Mouse (Mus musculus): ENCODE data around the gene AC134908.4. TPM values are rescaled to one million over a fixed set of nuclear protein-coding genes. Genes with fewer than 3 reads are reported as not detected.
A peak's percentile ranks its signal among the peaks of the same experiment; 100 is the strongest.

Gene AC134908.4
- polyA plus RNA-seq (2017; shearing (Covaris generic)) = not detected

DNA sequence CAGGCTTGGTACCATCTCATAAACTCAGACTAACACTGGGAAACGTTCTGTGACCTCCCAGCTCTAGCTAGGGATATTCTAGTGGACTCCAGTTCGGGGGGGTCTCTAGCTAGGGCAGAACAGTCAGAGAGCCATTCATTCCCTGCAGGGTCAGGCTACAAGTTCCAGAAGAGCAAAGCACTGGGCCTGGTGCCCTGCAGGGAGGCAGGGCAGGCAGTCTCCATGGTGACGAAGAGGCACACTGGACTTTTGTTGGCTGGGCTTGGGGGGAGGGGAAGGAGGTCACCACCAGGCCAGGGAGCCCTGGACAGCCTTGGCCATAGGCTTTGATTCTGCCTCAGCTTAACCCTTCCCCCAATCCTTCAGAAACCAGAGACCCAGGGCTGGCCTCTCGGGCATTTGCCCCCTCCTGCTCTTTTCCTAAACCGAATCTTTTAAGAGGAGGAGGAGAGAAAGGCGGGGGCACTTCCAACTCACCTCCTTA is at the start of gene AC134908.4:
Gene AC134908.4, minus strand, starts transcription at position 51 of the 484 bp plus-strand sequence.
- no peak for ATAC-seq

DNA sequence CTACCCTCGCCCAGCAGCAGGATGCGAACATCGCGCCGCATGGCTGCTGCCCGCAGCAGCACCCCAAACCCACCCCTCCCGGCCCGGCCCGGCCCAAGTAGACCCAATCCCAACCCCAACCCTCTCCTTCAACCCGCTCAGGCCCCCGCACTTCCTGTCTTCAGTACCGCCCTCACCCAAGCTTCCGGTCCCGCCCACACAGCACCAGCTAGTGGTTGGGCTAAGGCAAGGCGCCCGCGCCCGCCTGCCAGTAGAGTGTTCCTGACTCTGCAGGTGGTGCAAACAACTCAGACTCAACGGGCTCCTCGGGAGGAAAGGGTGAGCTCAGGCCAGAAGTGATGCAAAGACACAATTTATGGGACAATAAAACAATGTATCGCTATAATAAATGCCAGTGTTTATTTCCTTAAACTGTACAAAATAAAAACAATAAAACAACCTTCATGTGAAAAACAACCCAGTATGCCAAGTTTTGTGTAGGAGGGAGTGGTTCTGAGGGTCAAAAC is 49.0 kb upstream of the AC134908.4 start, which contains the start of gene Rhot2:
Gene Rhot2, minus strand, starts transcription at position 456 of the 506 bp plus-strand sequence.
- peak; percentile 100 for ATAC-seq

DNA sequence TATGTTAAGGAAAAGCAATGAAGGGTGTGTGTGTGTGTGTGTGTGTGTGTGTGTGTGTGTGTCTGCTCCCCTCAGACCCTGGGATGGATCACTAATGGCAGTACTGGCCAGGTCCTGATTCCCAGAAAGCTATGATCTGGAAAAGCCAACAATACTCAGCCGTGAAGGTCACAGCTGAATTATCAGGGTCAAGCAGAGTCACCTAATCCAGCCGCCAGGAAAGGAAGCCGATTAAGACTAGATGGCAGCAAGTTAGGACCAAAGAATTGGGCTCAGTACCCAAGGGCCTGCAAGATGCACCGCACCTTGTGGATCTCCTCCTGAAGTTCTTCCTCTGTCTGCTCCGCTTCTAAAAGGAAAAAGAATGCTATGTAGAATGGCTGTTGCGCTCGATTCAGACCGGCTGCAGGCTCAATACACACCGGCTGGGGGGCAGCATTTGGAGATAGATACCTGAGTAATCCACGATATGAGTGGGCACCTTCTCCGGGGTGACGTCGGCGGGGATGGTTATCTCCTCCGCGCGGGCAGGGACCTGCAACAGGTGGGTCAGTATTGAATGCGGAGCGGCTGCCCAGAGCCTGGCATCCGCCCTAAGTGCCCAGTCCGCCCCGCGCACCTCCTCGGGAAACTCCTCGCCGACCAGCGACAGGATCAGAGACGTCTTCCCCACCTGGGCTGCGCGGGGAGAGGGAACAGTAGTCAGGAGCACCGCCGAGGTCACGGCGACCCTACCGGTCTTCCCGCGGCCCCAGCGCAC is 48.4 kb upstream of the AC134908.4 start:
- peak; percentile 6 for ATAC-seq

DNA sequence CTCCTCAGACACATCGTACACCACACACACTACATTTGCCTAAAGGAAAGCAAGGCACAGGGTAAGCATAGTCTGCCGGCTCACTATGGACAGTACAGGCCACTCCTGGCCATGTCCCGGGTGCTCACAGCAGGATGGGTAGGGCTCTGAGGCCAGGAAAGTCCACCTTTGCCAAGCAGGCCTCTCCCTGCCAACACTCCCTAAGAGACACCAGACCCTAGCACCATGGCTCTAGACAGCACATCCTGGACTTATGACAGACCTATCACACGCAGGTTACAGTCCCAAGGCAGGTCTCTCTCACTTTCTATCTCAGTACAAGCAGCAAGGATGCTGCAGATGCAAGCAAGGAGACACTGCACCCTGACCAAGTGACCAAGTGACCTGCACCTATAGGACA is 47.7 kb upstream of the AC134908.4 start:
- ATAC-seq = no peak

DNA sequence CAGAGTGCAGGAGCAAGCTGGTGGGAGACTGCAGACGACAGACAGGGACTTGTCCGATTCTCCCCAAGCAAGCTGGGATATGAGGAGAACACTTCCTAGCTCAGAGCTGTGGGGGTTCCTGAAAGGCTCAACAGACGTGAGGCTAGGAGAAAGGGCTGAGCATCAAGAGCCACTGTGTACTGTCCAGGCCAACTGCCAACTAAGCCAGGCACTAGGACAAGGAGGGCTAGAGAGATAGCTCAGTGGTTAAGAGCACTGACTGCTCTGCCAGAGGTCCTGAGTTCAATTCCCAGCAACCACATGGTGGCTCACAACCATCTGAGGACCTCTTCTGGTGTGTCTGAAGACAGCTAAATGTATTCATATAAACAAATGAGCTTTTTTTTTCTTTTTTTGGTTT is 47.0 kb upstream of the AC134908.4 start:
- no peak for ATAC-seq

DNA sequence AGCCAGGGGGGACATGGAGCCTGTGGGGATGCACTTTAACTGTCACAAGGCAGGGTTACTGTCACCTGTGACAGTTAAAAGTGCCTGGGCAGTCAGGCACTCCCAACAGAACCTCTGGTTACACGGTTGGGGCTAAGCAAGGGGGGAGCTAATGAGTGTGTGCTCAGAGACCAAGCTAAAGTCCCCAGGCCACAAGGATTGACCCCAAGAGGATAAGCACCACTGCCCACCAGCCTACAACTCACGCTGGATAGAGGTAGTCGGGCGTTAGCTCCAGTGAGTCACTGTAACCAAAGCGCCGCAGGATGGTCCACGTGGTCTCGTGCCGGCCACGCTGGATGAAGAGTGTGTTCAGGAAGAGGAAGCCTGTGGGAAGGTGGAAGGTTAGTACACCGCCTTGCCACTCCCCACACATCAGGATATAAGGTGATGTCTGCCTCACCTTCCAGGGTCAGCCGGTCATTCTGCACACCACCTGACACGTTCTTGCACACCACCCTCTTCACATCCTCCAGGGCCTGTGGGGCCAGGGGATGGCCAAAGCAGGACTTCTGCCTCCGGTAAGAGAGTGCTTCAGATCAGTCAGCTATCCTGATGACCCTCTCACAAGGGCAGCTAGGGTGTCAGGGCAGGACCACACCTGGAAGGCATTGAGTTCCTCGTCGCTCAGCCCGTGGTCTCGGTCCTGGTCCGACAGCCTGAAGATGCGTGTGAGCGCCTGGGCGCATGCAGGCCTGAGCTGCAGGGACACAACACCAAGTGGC is 45.8 kb upstream of the AC134908.4 start, which contains the start of gene Gm20683:
Gene Gm20683, minus strand, starts transcription at position 647 of the 764 bp plus-strand sequence.
- no peak for ATAC-seq

DNA sequence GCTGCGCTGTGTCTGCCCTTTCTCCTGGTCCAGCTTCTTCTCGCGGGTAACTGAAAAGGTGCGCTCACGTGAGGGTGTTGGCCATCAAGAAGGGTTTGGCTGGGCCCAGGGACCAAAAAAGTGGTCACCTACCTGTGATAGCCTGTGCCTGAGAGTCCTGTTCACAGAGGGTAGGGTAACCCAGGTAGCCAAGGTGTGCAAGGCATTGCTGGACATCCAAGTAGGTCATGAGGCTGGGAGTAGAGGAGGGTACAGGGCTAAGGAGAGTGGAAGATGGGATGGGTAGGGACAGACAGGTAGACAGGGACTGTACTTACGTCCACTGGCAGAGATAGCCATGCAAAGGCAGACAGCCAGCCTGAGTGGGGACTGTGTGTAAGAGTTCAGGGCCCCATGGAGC is 45.1 kb upstream of the AC134908.4 start:
- ATAC-seq = no peak

DNA sequence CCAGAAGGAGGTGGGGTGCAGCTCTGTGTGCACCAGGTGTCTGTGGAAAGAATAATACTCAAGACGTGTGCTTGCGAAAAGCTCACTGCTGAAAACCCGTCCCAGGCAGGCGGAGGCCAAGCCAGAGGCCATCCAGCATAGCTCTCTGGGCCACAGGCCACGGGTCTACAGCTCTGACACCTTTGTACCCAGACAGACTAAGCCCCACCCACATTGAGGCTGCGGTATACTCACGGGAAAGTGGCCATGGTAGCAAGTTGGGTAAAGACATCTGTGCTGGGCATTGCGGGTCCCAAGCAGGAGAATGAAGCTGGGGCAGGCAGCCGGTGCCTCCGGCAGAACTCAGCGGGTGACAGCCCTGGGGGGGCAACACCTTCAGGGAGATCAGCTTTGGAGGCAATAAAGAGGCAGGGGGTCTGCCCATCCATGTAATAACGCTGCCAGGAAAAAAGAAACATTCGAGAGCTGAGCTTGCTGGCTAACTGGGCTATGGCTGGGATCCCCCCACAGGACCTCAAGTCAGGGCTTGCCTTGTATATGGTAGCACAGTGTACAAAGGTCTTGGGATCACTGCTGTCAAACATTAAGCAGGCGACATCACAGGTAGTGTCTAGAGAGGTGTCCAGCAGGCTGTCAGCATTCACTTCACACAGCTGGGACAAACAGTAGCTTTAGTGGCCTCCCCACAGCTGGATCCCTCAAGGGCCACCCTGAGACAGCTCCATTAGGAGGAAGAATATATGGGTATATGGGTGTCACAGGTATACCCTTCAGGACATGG is 44.2 kb upstream of the AC134908.4 start:
- no peak for ATAC-seq

DNA sequence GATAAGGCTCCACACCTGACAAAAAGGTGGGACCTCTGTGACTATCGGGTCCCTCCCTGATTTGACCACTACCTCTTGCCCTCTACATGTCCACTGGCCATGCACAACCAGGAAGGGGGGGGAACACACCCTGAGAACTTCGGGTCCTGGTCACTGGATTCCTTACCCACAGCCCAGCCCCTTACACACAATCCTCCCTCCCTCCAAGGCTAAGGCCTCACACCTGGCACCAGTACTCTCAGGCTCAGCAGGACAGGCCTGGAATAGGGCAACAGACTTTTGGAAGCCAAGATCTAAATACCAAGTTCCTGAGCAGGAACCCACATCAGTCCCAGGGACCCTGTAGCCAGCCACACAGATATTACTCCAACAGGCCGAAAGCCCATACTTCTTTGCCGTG is 43.4 kb upstream of the AC134908.4 start:
- no peak for ATAC-seq

DNA sequence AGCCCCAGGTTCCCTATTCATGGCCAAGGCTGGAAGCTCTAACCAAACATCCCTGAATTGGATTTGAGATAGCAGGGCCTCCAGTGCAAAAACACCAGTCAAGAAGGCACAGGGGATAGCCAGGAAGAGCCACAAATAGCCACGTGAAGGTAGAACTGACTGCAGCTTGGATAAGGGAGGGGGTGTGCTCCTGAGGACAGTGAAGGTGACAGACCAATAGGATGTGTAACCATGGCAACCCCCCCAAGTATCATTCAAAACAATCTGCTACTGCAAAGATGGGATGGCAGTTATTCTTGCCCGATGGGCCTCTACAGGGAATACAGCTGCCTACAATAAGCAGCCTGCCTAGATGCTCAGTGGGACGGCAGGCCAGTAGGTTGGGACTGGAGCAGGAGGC is 42.1 kb upstream of the AC134908.4 start:
- no peak for ATAC-seq

DNA sequence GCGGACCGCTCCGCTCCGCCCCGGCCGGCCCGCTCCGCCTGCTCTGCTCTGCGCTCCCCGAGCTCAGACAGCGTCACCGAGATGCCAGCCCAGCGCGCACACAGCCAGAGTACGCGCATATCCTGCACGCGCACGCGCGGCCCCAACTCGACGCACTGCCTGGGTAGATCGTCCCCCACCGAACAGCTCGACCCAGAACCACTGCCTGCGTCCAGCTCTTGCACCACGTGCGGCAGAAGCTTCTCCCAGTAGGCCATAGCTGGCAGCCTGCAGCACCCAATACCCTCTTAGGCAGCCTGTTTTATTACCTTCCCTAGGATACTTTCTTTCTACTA is 41.6 kb upstream of the AC134908.4 start, which contains the start of gene Rhbdl1:
Gene Rhbdl1, minus strand, starts transcription at position 220 of the 335 bp plus-strand sequence.
- no peak for ATAC-seq

DNA sequence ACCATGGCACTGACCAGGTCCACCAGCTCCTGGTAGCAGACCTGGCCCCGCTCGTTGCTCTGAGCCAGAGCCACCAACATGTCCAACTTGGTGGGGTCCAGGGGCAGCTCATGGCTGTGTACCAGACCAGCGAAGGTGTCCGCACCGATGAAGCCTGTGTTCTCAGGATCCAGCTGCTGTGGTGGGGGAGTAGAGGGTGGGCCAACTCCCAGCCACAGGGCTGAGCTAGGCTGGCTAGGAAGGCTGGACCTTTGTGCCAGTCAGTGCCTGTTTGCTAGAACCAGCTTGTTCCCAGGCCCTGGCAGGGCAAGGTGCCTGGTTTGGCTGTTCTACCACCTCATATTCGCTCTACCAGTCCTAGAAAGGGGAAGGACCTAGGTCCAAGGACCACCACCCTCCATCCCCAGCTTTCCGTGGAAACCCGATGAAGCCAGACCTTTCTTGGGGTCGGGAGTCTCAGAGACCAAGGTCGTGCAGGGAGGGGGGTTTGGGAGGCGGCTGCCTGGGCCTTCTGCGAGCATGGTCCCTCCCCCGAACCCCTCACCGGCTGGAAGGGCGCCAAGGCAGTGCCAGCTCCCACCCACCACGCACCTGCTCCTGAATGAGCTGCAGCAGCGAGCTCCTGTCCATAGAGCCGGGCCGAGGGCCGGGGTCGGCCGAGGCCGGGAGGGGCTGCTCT is 41.1 kb upstream of the AC134908.4 start:
- no peak for ATAC-seq

DNA sequence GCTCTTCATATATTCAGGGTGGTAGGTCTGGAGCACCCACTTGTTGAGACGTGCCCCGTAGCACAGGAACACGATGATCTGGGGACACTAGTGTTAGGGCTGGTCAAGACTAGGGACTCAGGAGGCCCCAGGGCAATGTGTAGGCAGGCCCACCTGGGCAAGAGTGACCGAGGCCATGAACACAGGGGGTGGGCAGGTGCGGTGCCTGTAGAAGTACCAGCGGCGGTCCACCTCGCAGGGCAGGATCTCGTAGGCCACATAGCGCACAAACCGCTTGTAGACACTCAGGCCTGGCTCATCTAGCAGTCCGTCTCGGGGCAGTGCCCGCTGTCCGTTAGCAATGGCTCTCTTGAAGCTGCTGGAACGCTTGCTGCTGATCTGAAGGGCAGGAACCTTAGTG is 40.4 kb upstream of the AC134908.4 start:
- no peak for ATAC-seq

DNA sequence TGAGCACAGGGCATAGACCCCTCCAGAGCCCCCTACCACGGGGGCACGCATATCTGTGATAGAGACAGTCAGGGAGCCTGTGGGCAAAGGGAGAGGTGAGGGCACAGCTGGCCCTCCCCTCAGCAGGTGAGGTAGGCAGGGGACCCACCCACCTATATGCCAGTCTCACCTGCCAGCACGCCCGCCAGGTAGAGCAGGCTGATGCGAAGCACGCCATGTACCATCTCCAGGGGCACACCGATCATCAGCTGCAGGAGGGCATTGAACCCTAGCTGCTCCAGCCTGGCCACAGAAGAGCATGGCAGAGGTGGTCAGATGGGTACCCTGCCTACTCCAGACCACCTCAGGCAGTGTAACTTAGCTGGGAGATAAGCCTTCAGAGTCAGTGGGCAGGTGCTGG is 39.8 kb upstream of the AC134908.4 start:
- ATAC-seq = no peak

DNA sequence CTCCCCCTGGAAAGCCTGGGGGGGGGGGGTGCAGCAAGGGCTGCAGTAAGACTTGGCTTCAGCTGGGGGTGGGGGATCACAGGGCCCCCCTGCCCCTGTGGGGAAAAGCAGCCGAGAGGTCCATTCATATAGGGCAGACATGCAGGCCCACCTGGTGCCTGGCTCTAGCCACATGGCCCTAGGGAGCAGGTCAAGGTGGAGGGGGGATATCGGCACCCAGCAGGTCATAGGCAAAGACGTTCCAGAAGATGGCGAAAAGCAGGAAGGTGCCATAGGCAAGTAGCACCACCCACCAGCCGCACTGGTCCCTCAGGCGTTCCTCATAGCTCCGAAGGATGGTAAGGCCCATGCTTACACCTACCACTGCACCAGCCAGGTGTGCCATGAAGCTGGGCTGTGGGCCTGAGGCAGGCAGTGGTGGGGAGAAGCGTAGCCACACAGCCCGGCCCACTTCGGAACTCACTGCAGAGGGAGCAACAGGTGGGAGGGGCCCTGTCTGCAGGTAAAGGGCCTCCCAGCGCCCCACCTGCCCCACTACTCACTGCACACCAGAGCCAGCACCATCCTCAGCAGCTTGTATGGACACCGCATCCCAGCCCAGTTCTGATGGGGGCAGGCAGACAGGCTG is 39.2 kb upstream of the AC134908.4 start:
- ATAC-seq = no peak

DNA sequence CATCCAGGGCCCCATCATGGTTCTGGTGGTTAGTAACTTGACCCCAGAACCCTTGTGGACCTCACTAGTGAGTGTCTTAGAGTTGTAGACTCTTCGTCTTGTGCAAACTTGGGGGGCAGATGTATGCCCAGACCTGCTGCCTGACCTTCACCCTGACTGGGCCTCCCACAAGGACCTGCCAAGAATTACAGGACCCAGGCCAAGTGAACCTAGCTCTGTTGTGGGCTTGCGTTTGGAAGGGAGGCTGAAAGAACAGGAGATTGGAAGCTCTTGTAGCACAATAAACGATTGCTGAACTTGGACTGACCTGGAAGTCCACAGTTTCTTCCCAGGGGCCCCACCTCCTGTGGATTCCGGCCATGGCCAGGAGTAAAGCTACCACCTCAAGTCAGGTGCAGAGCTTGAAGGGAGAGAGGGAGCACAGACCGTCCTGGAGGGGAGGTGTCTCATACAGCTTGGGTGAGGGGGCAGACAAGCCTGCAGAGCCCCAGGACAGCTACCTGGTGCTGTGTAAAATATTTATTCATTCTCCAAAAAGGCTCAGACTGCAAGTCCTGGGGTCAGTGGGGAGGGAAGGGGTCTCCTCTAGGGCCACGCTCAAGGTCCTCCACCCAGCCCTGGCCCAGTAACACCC is 38.6 kb upstream of the AC134908.4 start:
- no peak for ATAC-seq

DNA sequence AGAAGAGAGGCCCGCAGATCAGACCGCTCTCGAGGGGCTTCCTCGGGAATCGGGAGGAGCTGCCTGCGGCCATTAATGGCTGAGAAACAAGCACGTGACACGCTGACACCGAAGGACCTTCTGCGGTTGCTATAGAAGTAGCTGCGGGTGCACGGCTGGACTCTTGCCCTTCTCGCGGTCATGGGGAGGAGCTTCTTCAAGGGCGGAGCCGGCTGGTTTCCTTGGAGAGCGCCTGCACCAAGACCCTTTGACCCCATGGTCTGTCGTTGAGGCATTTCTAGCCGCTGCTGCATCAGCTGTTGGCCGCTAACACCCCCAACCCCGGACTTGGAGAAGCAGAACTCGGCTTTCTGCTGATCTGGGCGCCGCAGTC is 37.8 kb upstream of the AC134908.4 start, which contains the start of gene Stub1:
Gene Stub1, minus strand, starts transcription at position 114 of the 373 bp plus-strand sequence.
- no peak for ATAC-seq

DNA sequence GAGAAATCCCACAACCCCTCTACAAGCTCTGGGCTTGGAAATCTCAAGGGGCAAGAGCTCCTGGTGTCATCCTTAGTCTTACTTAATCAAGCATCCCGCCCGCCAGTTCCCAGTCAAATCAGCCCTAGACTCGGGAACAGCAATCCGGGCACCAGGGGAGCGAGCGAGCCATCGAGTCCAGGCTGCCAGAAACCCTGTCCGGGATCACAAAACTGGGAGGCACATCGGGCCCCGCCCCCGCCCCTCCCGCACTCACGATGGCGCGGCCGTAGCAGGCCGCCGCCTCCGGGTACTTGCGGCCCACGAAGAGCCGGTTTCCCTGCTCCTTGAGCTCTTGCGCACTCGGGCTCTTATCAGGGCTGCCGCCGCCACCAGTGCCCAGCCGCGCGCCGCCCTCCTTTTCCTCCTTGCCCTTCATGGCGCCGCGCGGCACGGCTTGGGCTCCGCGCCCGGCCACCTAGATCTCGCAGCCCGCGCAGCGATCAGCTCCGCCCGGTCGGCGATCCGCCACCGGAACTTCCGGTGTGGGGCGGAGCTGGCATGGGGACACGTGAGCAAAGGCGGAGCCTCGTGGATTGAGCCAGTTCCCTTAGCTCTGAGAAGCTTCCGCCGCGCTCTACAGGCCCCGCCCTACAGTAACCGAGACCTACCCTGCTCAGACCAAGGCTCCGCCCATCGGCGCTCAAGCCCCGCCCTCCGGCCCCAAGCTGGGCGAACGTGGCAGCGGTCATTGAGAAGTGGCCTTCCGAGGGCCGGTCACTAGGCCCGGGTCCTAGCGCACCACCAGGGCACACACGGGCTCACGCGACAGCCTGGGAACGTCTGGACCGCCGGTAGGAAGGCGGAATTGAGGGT is 37.2 kb upstream of the AC134908.4 start:
- ATAC-seq = peak; percentile 95

DNA sequence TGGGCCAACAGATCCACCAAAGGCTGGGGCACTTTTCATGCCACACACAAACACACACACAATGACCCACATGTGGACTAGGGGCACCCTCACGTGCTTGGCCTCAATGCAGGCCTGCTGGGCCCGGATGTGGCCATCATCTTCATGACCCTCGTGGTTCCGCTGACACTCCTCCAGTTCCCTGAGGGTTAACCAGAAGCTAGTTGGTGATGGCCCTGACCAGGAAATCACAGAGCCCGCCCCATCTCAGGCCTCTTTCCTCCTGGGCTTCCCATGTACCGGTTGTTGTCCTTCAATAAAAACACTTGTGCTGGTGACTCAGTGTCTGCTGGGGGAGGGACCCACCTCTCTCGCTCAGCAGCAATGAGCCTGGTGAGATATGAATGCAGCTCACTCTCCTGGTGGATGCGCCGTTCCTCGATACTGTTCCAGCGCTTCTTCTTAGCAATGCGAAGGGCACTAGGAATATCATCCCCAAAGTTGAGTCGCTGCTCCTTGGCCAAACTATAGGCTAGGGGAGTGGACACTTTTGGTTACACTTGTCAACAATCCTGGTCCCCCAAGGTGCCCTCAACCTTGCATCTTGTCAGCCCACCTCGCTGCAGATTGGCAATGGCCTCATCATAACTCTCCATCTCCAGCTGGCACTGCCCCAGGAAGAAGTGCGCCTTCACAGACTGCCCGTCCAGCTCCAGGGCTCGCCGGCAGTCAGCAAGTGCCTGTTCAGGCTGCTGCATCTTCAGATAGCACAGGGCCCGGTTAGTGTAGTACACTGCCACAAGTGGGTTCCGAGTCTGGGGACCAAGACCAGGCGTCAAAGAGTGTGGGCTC is 36.2 kb upstream of the AC134908.4 start:
- no peak for ATAC-seq
